Mouse (Mus musculus) c-Kit-negative CD71-positive TER-119-positive erythroid progenitor cells, embryonic 14.5 days (primary cell): ENCODE measurements around the gene Rps3.
A peak's percentile ranks its signal among the peaks of the same experiment; 100 is the strongest.

ENCODE experiments used
- DNase-seq: peaks from one replicate; pipeline ENCODE4 v3.0.0-alpha.2; 2013; ENCODE audit warnings: low read depth, low spot score

Rps3 gene

GRCm38 (mm10) chr7:99476558-99477114 is 6.9 kb downstream of the Rps3 start:
- no peak for DNase-seq

- no peak for DNase-seq
Measured at GRCm38 (mm10) chr7:99475562-99475911, 8.0 kb downstream of the Rps3 start.

- DNase-seq = peak; percentile 41
Measured at GRCm38 (mm10) chr7:99474836-99475561, 8.5 kb downstream of the Rps3 start.

- DNase-seq = no peak
Measured at GRCm38 (mm10) chr7:99473638-99474407, 9.7 kb downstream of the Rps3 start.

- DNase-seq = no peak
Measured at GRCm38 (mm10) chr7:99471578-99471977, 12.0 kb downstream of the Rps3 start.

- no peak for DNase-seq
Measured at GRCm38 (mm10) chr7:99469680-99470405, 13.7 kb downstream of the Rps3 start.

- no peak for DNase-seq
Measured at GRCm38 (mm10) chr7:99468283-99469132, 15.0 kb downstream of the Rps3 start.

- no peak for DNase-seq
Measured at GRCm38 (mm10) chr7:99467916-99468282, 15.6 kb downstream of the Rps3 start.

GRCm38 (mm10) chr7:99465811-99466210 is 17.7 kb downstream of the Rps3 start, which contains the start of gene Klhl35:
Gene Klhl35 (plus strand): TSS chr7:99466004.
- DNase-seq = no peak

- DNase-seq = no peak
Measured at GRCm38 (mm10) chr7:99463120-99463519, 20.4 kb downstream of the Rps3 start.

GRCm38 (mm10) chr7:99459888-99460652 is 23.5 kb downstream of the Rps3 start:
- DNase-seq = no peak

GRCm38 (mm10) chr7:99458849-99459248 is 24.7 kb downstream of the Rps3 start:
- no peak for DNase-seq

- DNase-seq = no peak
Measured at GRCm38 (mm10) chr7:99454044-99454443, 29.5 kb downstream of the Rps3 start.

GRCm38 (mm10) chr7:99452859-99453258 is 30.7 kb downstream of the Rps3 start:
- DNase-seq = no peak

GRCm38 (mm10) chr7:99450703-99451102 is 32.8 kb downstream of the Rps3 start:
- DNase-seq = peak; percentile 61

GRCm38 (mm10) chr7:99449751-99450150 is 33.8 kb downstream of the Rps3 start:
- no peak for DNase-seq

- DNase-seq = no peak
Measured at GRCm38 (mm10) chr7:99449063-99449462, 34.5 kb downstream of the Rps3 start.

- DNase-seq = no peak
Measured at GRCm38 (mm10) chr7:99448619-99449018, 34.9 kb downstream of the Rps3 start.

- no peak for DNase-seq
Measured at GRCm38 (mm10) chr7:99447323-99447722, 36.2 kb downstream of the Rps3 start.

- DNase-seq = no peak
Measured at GRCm38 (mm10) chr7:99445833-99446232, 37.7 kb downstream of the Rps3 start.
